Mouse (Mus musculus): ENCODE data around the gene Pla2g4d.
"Not testable (repeated sequence)": the region's sequence is repeated elsewhere in the genome, so short reads cannot be mapped to it uniquely, and the experiment has no call there.

Gene Pla2g4d

GRCm38 (mm10) chr2:120261346-120261745 is 27.7 kb downstream of the Pla2g4d start:
- DNase-seq (ENCODE audit: low spot score): no peak

- no peak for DNase-seq (ENCODE audit: low spot score)
Measured at GRCm38 (mm10) chr2:120256259-120256658, 32.7 kb downstream of the Pla2g4d start.

GRCm38 (mm10) chr2:120252644-120253043 is 36.4 kb downstream of the Pla2g4d start:
- no peak for DNase-seq (ENCODE audit: low spot score)

GRCm38 (mm10) chr2:120245421-120246016 is 43.5 kb downstream of the Pla2g4d start:
- DNase-seq (ENCODE audit: low spot score): peak; percentile 56

GRCm38 (mm10) chr2:120244679-120245420 is 44.1 kb downstream of the Pla2g4d start, which contains the start of gene Pla2g4e:
TSS of gene Pla2g4e (minus strand) at chr2:120245335.
- peak; percentile 62 for DNase-seq (ENCODE audit: low spot score)

- no peak for DNase-seq (ENCODE audit: low spot score)
Measured at GRCm38 (mm10) chr2:120243995-120244394, 45.0 kb downstream of the Pla2g4d start.

GRCm38 (mm10) chr2:120242791-120243467 is 46.1 kb downstream of the Pla2g4d start:
- DNase-seq (ENCODE audit: low spot score): no peak

- not testable (repeated sequence) for DNase-seq (ENCODE audit: low spot score)
Measured at GRCm38 (mm10) chr2:120238733-120239132, 50.3 kb downstream of the Pla2g4d start.

- DNase-seq (ENCODE audit: low spot score): no peak
Measured at GRCm38 (mm10) chr2:120237784-120238183, 51.2 kb downstream of the Pla2g4d start.

- DNase-seq (ENCODE audit: low spot score): no peak
Measured at GRCm38 (mm10) chr2:120235947-120236640, 52.9 kb downstream of the Pla2g4d start.

GRCm38 (mm10) chr2:120235381-120235780 is 53.6 kb downstream of the Pla2g4d start:
- DNase-seq (ENCODE audit: low spot score): no peak

- DNase-seq (ENCODE audit: low spot score): no peak
Measured at GRCm38 (mm10) chr2:120231642-120232041, 57.4 kb downstream of the Pla2g4d start.
